Mouse (Mus musculus): ENCODE data around the gene Rplp0. TPM values are rescaled to one million over a fixed set of nuclear protein-coding genes. Genes with fewer than 3 reads are reported as not detected.

Rplp0 gene
- polyA plus RNA-seq, 1 experiment from 2014 or later = 1,038 TPM

- Histone ChIP-seq H3K4me1 (ENCODE audit: control insufficient read depth, insufficient read depth, low read length) (0 out of 2 replicates have a peak, but pooled peaks cover 6% of the 10 kb centered on the region), H3K36me3 (ENCODE audit: control insufficient read depth, insufficient read depth, low read length) (no peaks in the 10 kb centered on the region), H3K4me3 (replicated peaks; ENCODE audit: low read depth, low read length) (no peak overlapping the region), H3K9me3 (ENCODE audit: control insufficient read depth, low read length) (no peaks in the 10 kb centered on the region), H3K27ac (replicated peaks; ENCODE audit: low read depth, low read length) (peak overlapping the region; percentile 16; the same call in 1 of the 2 replicates), H3K4me2 (ENCODE audit: low read length) (no peak overlapping the region), H3K9ac (replicated peaks; ENCODE audit: low read length) (no peak overlapping the region), H3K27me3 (ENCODE audit: control insufficient read depth, insufficient read depth, low read length) (no peaks in the 10 kb centered on the region)
- DNase-seq = no peak
- no peak for ATAC-seq (ENCODE audit: low FRiP score, low TSS enrichment)
- WGBS = 79% methylated on average over 8 of the region's 8 CpGs
Measured at GRCm38 (mm10) chr5:115530447-115530809, 28.8 kb upstream of the Rplp0 start.

- H3K4me1 ChIP-seq (ENCODE audit: control insufficient read depth, insufficient read depth, low read length) = 0 out of 2 replicates have a peak, but pooled peaks cover 6% of the 10 kb centered on the region
- ATAC-seq (ENCODE audit: low FRiP score, low TSS enrichment) (no peak), DNase-seq (no peak)
- H3K27ac ChIP-seq (replicated peaks; ENCODE audit: low read depth, low read length) = 0 out of 2 replicates have a peak overlapping the region, but pooled peaks have one; percentile 26
- H3K4me3 ChIP-seq (replicated peaks; ENCODE audit: low read depth, low read length) = no peak overlapping the region
- no peaks in the 10 kb centered on the region for H3K36me3 ChIP-seq (ENCODE audit: control insufficient read depth, insufficient read depth, low read length)
- H3K9me3 ChIP-seq (ENCODE audit: control insufficient read depth, low read length) = no peaks in the 10 kb centered on the region
- no peaks in the 10 kb centered on the region for H3K27me3 ChIP-seq (ENCODE audit: control insufficient read depth, insufficient read depth, low read length)
- 58% methylated on average over 18 of the region's 18 CpGs for WGBS
- H3K9ac ChIP-seq (replicated peaks; ENCODE audit: low read length) = no peak overlapping the region
- no peak overlapping the region for H3K4me2 ChIP-seq (ENCODE audit: low read length)
Measured at GRCm38 (mm10) chr5:115531671-115532270, 27.5 kb upstream of the Rplp0 start.

DNA sequence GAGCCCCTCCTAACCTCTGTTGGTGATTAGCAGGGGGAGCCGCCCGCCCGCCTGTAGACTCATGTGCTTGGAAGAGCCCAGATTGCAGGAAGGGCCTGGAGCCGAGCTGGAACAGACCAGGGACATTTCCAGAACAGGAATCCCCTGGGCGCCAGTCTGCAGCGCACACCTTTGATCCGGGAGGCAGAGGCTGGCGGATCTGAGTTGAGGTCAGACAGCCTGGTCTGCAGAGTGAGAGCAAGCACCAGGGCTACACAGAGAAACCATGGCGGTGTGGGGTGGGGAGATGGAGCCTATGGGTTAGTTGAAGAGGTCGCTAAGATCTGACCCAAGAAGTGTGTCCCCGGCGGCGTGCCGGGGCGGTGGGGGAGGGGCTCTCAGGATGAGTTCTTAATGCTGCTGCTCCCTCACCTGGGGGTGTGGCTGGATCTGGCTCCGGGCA, 25.0 kb upstream of the Rplp0 start:
- Histone ChIP-seq H3K9ac (replicated peaks; ENCODE audit: low read length) (no peak overlapping the region), H3K4me3 (replicated peaks; ENCODE audit: low read depth, low read length) (no peak overlapping the region), H3K27ac (replicated peaks; ENCODE audit: low read depth, low read length) (no peak overlapping the region), H3K4me2 (ENCODE audit: low read length) (no peak overlapping the region), H3K27me3 (ENCODE audit: control insufficient read depth, insufficient read depth, low read length) (no peaks in the 10 kb centered on the region), H3K9me3 (ENCODE audit: control insufficient read depth, low read length) (no peaks in the 10 kb centered on the region), H3K36me3 (ENCODE audit: control insufficient read depth, insufficient read depth, low read length) (no peaks in the 10 kb centered on the region), H3K4me1 (ENCODE audit: control insufficient read depth, insufficient read depth, low read length) (peaks cover 9% of the 10 kb centered on the region; the same call in 1 of the 2 replicates)
- ATAC-seq (ENCODE audit: low FRiP score, low TSS enrichment) (no peak), DNase-seq (no peak)
- 22% methylated on average over 16 of the region's 16 CpGs for WGBS

DNA sequence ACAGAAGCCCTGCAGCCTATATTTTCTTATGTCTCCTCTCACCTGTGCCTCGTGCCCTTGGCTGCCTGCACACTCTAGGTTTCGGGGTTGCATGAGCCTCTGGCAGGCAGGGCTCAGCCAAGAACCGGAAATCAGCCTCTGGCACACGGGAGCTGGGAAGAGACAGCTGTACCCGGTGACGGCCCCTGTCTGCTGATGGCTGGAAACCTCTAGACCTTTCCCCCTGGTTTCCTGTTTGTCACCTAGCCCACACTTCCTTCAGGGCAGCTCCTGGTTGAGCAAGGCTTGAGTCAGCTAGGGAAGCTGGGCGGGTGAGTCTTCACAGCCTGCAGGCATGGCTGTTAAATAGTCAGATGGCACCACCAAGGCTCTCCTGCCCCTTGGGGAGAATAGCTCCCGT, 24.4 kb upstream of the Rplp0 start:
- Histone ChIP-seq H3K4me2 (ENCODE audit: low read length) (no peak overlapping the region), H3K9ac (replicated peaks; ENCODE audit: low read length) (no peak overlapping the region), H3K9me3 (ENCODE audit: control insufficient read depth, low read length) (no peaks in the 10 kb centered on the region), H3K27ac (replicated peaks; ENCODE audit: low read depth, low read length) (no peak overlapping the region), H3K36me3 (ENCODE audit: control insufficient read depth, insufficient read depth, low read length) (no peaks in the 10 kb centered on the region), H3K4me1 (ENCODE audit: control insufficient read depth, insufficient read depth, low read length) (peaks cover 8% of the 10 kb centered on the region; the same call in 1 of the 2 replicates), H3K27me3 (ENCODE audit: control insufficient read depth, insufficient read depth, low read length) (no peaks in the 10 kb centered on the region), H3K4me3 (replicated peaks; ENCODE audit: low read depth, low read length) (no peak overlapping the region)
- ATAC-seq (ENCODE audit: low FRiP score, low TSS enrichment) (no peak), DNase-seq (no peak)
- WGBS = 58% methylated on average over 8 of the region's 8 CpGs

DNA sequence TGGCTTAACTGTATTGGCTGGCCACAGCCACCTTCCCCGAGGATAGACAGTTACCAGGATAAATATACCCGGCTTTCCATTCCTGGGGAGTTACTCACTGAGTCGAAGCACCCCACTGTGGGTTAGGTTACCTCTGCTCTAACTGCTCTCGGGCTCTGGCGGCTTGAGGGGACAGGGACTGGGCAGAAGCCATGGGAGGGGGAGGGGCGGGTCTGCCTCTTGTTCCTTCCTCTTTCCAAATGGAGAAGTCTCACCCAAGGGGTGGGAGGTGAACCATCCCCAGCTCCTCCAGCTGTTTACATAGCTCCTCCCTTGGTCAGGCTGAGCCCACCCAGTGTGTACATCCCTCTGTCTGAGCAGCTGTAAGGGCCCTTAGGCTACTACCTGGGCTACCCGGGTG, 23.6 kb upstream of the Rplp0 start:
- no peaks in the 10 kb centered on the region for H3K36me3 ChIP-seq (ENCODE audit: control insufficient read depth, insufficient read depth, low read length)
- H3K27me3 ChIP-seq (ENCODE audit: control insufficient read depth, insufficient read depth, low read length) = no peaks in the 10 kb centered on the region
- no peak overlapping the region for H3K4me3 ChIP-seq (replicated peaks; ENCODE audit: low read depth, low read length)
- DNase-seq (no peak), ATAC-seq (ENCODE audit: low FRiP score, low TSS enrichment) (no peak)
- H3K4me1 ChIP-seq (ENCODE audit: control insufficient read depth, insufficient read depth, low read length) = peaks cover 6% of the 10 kb centered on the region; the same call in 1 of the 2 replicates
- WGBS = 37% methylated on average over 7 of the region's 7 CpGs
- no peaks in the 10 kb centered on the region for H3K9me3 ChIP-seq (ENCODE audit: control insufficient read depth, low read length)
- H3K9ac ChIP-seq (replicated peaks; ENCODE audit: low read length) = no peak overlapping the region
- no peak overlapping the region for H3K4me2 ChIP-seq (ENCODE audit: low read length)
- H3K27ac ChIP-seq (replicated peaks; ENCODE audit: low read depth, low read length) = no peak overlapping the region

- ATAC-seq (ENCODE audit: low FRiP score, low TSS enrichment) (no peak), DNase-seq (no peak)
- no peaks in the 10 kb centered on the region for H3K36me3 ChIP-seq (ENCODE audit: control insufficient read depth, insufficient read depth, low read length)
- H3K9me3 ChIP-seq (ENCODE audit: control insufficient read depth, low read length) = no peaks in the 10 kb centered on the region
- 76% methylated on average over 13 of the region's 13 CpGs for WGBS
- H3K4me3 ChIP-seq (replicated peaks; ENCODE audit: low read depth, low read length) = no peak overlapping the region
- H3K9ac ChIP-seq (replicated peaks; ENCODE audit: low read length) = no peak overlapping the region
- no peaks in the 10 kb centered on the region for H3K27me3 ChIP-seq (ENCODE audit: control insufficient read depth, insufficient read depth, low read length)
- H3K4me2 ChIP-seq (ENCODE audit: low read length) = no peak overlapping the region
- peaks cover 4% of the 10 kb centered on the region; the same call in 1 of the 2 replicates for H3K4me1 ChIP-seq (ENCODE audit: control insufficient read depth, insufficient read depth, low read length)
- no peak overlapping the region for H3K27ac ChIP-seq (replicated peaks; ENCODE audit: low read depth, low read length)
Measured at GRCm38 (mm10) chr5:115538017-115538692, 21.1 kb upstream of the Rplp0 start.

DNA sequence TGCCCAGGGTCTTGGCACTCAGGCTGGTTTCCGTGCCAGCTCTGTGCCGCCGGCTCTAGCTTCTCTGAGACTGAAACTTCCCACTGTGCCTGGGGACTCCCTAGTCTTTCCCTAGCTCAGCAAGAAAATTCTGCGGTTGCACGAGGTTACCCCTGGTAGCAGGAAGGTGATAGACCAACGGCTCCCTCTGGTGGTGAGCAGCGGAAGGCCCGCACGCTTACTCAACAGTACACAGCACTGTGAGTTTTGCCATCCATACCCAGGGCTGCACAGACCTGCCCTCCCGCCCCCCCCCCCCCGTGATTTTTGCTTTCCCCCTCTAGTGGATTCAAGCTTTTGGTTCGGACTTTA, 20.6 kb upstream of the Rplp0 start:
- Histone ChIP-seq H3K4me1 (ENCODE audit: control insufficient read depth, insufficient read depth, low read length) (peaks cover 5% of the 10 kb centered on the region; the same call in 1 of the 2 replicates), H3K36me3 (ENCODE audit: control insufficient read depth, insufficient read depth, low read length) (no peaks in the 10 kb centered on the region), H3K27ac (replicated peaks; ENCODE audit: low read depth, low read length) (no peak overlapping the region), H3K4me3 (replicated peaks; ENCODE audit: low read depth, low read length) (no peak overlapping the region), H3K27me3 (ENCODE audit: control insufficient read depth, insufficient read depth, low read length) (no peaks in the 10 kb centered on the region), H3K4me2 (ENCODE audit: low read length) (no peak overlapping the region), H3K9me3 (ENCODE audit: control insufficient read depth, low read length) (no peaks in the 10 kb centered on the region), H3K9ac (replicated peaks; ENCODE audit: low read length) (no peak overlapping the region)
- under 1% methylated on average over 12 of the region's 12 CpGs for WGBS
- DNase-seq = peak; percentile 93
- peak; percentile 81 for ATAC-seq (ENCODE audit: low FRiP score, low TSS enrichment)

GRCm38 (mm10) chr5:115542635-115543384, 16.5 kb upstream of the Rplp0 start:
- Histone ChIP-seq H3K36me3 (ENCODE audit: control insufficient read depth, insufficient read depth, low read length) (peaks cover 17% of the 10 kb centered on the region), H3K4me1 (ENCODE audit: control insufficient read depth, insufficient read depth, low read length) (peaks cover 8% of the 10 kb centered on the region; the same call in 1 of the 2 replicates), H3K4me2 (ENCODE audit: low read length) (no peak overlapping the region), H3K27me3 (ENCODE audit: control insufficient read depth, insufficient read depth, low read length) (no peaks in the 10 kb centered on the region), H3K4me3 (replicated peaks; ENCODE audit: low read depth, low read length) (no peak overlapping the region), H3K27ac (replicated peaks; ENCODE audit: low read depth, low read length) (no peak overlapping the region), H3K9me3 (ENCODE audit: control insufficient read depth, low read length) (no peaks in the 10 kb centered on the region), H3K9ac (replicated peaks; ENCODE audit: low read length) (no peak overlapping the region)
- WGBS = 79% methylated on average over 19 of the region's 19 CpGs
- DNase-seq = no peak
- ATAC-seq (ENCODE audit: low FRiP score, low TSS enrichment) = no peak
